Mouse (Mus musculus) embryo, embryonic 10.5 days (tissue): ENCODE data around the gene Scarb2.
A peak's percentile ranks its signal among the peaks of the same experiment; 100 is the strongest.
"Not testable (repeated sequence)": the region's sequence is repeated elsewhere in the genome, so short reads cannot be mapped to it uniquely, and the experiment has no call there.

Experiments
- DNase-seq: peaks from one replicate; pipeline ENCODE4 v3.0.0-alpha.2; 2015; ENCODE audit warnings: low spot score

Gene Scarb2

GRCm38 (mm10) chr5:92506733-92507132, at the start of gene Scarb2:
Gene Scarb2 (minus strand): TSS chr5:92506833.
- no peak for DNase-seq

GRCm38 (mm10) chr5:92555905-92556304, 49.3 kb upstream of the Scarb2 start:
- DNase-seq = no peak

DNA sequence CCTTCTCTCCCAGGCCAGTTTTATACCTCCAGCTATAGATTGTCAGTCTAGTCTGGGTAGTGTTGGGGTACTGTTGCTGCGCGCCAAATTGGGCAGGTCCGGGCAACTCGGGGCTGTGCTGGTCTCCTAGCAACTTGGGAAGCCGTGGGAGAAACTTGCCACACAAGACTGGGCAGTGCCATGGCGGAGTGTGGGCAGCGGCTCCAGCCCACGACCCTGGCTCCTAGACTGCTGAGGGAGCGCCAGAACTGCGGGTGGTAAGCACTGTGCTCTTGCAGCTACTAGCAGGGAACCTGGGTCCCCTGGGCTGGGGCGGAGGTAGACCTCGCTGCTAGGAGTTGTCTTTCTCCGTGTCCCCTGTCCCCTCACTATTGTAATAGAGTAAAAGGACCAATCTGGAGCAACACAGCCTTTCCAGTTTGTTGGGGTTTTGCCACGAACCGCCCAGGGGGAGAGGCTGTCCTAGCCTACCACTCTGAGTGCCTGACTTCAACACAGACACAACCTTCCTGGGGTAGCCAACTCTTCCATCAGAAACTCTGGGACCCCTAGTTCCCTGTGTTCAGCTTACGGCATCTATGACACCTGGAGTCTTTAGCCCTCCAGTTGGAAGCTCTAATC, 48.4 kb upstream of the Scarb2 start, which contains the start of gene Fam47e:
Gene Fam47e, plus strand, starts transcription at position 179 of the 621 bp plus-strand sequence.
- no peak for DNase-seq

DNA sequence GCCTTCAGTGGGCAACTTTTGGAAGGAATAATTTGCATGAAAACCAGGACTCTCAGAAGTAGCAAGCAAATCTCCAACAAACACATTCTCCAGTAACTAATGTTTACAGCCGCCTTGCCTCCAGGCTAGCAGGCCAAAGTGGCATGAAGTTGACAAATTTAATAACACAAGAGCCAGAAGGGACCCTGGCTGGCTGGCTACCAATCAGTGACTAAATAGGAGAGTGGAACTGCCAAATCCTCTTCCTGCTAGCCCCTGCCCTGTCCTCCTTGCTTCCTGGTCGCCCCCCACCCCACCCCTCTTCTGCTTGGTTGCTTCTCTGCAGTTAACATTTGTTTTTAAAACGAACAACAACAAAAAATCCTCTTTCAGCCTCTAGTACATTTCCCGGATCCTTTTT, 47.8 kb upstream of the Scarb2 start:
- DNase-seq = no peak

GRCm38 (mm10) chr5:92553939-92554338, 47.3 kb upstream of the Scarb2 start:
- DNase-seq = no peak

GRCm38 (mm10) chr5:92552611-92553010, 46.0 kb upstream of the Scarb2 start:
- DNase-seq = no peak

GRCm38 (mm10) chr5:92539698-92540097, 33.1 kb upstream of the Scarb2 start:
- no peak for DNase-seq

DNA sequence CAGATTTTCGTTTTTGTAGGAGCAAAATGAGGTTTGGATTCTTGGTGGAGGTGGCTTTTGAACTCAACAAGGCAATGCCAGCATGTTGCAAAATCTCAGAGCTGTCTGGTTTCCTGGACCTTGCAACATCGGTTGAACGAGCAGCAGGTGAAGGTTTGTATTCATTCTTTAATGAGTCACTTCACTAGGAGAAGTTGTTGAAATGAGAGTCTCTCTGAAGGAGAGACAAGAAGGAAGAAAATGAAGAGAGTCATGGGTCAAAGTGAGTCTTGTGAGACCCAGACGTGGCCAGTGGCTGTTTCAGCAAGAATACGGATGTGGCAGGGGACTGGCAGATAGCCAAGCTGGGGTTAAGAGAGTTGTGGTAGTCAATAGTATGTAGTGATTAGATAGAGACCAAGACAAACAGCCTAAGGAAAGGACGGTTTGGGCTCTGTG, 18.2 kb upstream of the Scarb2 start:
- no peak for DNase-seq

DNA sequence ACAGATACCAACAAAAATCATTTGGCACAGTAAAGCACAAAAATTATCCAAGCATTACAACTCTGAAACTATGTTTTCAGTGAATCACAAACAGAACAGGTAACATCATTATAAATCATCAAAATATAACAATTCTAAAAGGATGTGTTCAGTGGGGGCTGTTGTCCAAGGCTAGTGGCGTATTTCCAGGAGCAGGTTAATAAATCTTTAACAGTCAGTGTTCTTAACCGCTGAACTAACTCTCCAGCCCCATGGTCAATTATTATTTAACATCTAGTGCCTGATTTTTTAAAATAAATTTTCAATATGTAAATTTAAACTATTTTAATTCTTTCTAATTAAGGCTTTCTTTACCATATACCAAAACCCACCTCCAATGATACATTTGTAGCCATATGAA, 14.5 kb upstream of the Scarb2 start:
- not testable (repeated sequence) for DNase-seq

- DNase-seq = no peak
Measured at GRCm38 (mm10) chr5:92512066-92512465, 5.4 kb upstream of the Scarb2 start.

DNA sequence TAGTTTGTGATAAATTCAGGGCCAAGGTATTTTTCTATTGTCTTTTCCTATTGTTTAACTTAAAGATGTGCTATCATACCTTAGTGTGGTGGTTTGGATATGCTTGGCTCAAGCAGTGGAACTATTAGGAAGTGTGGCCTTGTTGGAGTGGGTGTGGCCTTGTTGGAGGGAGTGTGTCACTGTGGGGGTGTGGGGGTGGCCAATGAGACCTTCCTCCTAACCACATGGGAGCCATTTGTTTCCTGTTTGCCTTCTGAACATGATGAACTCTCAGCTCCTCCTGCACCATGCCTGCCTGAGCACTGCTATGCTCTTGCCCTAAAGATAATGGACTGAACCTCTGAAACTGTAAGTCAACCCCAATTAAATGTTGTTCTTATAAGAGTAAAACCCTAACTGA, 4.6 kb upstream of the Scarb2 start:
- no peak for DNase-seq

DNA sequence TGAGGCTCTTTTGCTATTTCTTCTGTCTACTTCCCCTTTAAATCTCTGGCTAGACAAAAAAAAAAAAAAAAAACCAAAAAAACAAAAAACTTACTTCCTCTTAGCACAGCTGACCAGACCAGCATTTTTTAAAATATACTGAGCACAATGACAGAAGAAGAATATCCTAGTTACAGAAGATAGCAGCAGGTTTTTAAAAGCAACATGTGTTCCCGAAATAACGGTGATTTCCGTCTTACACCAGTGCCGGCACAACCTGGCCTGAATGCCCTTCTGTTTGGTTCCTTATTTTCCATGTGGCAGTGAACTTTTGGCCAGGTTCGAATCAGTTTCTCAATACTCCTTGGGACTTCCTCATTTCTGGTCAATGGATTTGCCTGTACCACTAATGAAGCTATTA, 2.2 kb upstream of the Scarb2 start:
- no peak for DNase-seq

- DNase-seq = peak; percentile 76
Measured at GRCm38 (mm10) chr5:92506301-92506729, 318 bp downstream of the Scarb2 start.

DNA sequence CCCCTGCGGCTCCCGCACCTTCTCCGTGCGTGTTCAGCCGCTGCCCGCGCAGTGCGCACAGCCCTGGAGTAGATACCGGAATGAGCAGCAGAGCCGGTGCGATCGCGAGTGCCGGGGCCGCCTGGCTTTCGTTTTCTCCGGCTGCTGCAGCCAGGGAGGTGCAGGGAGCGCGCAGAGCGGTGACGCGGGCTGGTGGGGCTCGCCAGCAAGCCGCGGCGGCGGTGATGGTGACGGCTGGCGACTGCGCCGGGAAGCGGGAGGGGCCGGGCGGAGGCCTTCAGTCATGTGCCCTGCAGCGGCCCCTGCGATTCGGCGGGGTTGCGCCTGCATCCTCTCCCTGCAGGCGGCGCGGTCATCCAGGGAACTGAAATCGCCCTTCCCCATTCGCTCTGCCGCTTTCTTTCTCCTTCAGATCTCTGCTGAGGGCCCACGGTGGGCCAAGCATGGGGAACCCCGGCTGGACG, 1.2 kb downstream of the Scarb2 start:
- DNase-seq = peak; percentile 95

DNA sequence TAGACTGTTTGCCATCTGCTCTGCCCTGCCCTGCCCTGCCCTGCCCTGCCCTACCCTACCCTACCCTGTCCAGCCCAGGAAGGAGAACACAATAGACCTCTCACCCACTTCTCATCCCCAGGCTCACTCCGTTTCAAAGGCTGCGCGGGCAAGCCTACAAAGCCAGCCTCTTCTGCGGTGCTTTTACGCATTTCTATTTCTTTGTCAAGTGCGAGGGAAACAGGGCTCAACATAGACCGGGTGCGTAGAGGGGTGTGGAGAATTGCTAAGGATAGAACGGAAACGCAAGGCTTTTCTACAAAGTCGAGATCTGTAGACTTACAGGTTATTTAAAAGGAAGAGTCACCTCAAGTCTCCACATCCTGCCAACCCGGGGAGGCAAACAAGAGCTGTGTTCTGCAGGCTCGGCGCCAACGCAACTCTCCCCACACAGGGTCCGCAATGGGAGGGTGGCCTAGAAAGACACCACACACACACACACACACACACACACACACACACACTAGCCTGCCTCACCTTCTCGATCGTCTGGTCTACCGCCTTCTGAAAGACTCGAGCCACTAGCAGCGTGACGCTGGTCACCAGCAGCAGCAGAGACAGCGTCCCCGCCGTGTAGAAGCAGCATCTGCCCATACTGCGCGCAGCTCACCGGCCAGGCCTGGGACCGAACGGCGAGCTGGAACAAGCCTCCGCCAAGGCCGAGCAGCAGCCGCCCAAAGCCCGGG, 1.8 kb downstream of the Scarb2 start:
- peak; percentile 67 for DNase-seq

- no peak for DNase-seq
Measured at GRCm38 (mm10) chr5:92503856-92504618, 2.6 kb downstream of the Scarb2 start.

GRCm38 (mm10) chr5:92503356-92503847, 3.2 kb downstream of the Scarb2 start:
- DNase-seq = no peak

DNA sequence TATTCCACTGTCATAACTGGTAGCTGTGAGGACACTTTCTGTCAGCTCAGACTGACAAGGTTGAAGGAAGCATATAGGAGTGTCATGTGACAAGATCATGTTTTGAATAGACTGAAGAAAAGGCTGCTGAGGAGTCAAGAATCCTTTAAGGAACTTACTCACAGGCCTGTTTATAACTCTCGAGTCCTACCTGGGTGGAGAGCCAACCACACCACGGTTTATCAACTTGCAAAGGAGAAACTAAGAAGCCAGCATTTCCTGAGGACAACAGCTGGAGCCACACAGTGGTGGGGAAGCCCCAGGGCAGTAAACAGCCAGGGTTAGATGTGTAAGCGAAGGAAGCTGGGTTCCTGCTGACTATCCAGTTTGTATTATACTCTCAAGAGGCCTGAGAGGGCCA, 7.3 kb downstream of the Scarb2 start:
- no peak for DNase-seq

DNA sequence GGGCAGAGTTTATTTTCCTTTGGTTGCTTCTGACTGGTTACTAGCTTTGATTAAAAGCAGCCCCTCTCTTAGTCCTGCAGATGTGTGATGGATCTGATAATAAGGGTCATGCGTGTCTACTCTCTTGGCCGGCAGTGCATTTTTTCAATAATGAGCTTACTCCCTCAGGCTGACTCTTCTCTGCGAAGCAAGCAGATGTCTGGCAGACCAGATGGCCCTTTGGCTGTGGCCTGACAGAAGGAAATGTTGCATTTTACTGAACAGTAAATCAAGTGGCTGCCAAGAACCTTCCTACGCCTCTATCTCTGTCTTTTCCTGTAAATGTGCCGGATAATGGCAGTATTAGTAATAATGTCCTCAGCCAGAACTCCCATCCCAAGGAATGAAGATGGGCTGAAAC, 8.0 kb downstream of the Scarb2 start:
- DNase-seq = peak; percentile 57

DNA sequence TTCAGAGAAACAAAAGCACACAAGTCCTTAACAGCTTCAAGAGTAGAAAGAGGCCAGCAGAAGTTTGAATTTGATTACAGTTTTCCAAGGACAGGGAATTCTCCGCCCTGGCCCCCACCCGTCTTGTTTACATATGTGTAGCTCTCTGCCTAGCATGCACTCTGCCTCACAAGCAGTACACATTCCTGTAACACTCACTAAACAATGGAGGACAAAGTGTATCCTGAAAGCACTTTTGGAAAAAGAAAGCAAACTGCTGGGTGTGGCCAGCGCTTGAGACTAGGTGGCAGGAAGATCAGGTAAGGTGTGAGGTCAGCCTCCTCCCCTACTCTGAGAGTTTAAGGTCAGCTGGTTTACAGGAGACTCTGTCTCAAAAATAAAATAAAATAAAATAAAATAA, 8.4 kb downstream of the Scarb2 start:
- DNase-seq = no peak

DNA sequence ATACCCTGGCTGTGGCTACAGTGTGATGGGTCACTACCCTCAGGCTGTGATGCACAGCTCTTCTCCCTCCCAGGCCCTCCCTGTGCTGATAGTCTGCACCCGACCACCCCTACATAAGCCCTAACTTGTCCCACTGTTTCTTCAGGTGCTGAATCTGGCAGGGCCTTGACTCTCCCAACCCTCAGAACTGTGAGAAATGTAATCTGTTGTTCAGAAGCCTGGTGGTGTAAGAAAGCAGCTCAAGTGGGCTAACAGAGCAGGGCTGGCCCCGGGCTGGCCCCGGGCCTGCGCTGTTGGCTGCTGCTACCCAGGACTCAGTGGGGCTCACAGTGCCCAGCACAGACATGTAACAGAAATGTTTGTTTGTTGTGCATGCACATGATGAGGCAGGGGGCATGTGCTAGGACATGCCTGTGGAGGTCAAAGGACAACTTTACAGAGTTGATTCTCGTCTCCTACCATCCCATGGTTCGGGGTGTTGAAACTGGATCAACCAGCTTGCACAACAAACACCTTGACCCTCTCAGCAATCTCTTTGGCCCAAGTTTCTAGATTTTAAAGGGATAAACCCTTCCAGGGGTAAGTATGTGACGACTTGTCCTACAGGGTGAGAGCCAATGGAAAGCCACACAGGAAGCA, 10.7 kb downstream of the Scarb2 start:
- no peak for DNase-seq

DNA sequence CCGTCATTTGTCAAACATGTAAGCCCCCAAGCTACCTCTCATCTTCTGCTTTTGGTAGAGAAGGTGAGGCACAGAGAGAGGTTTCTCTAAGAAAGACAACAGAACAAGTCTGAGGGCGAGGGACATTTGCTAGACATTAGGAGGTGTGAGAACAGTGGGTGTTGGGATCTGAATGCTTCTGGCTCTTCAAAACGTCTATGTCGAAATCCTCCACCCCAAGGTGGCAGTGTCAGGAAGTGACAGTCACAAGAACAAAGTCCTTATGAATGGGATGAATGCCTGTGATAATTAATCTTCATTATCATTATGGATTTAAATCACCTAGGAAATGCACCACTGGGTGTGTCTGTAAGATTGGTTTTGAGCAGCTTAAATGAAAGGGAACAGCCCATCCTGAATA, 11.3 kb downstream of the Scarb2 start:
- no peak for DNase-seq
